Mouse (Mus musculus) heart, embryonic 10.5 days (tissue): Measurements from ENCODE around the gene Itpkb. TPM values are rescaled to one million over a fixed set of nuclear protein-coding genes. Genes with fewer than 3 reads are reported as not detected.

Experiments
- DNase-seq: peaks from one replicate; pipeline ENCODE4 v3.0.0-alpha.2; 2017; ENCODE audit warnings: low spot score
- H3K27ac ChIP-seq: fragments of 300-500 bp; sonication (generic); 2 replicates; pipeline ENCODE4 v1.5.1; 2016; ENCODE audit warnings: mild to moderate bottlenecking
- H3K27me3 ChIP-seq: fragments of 300-500 bp; sonication (generic); 2 replicates; pipeline ENCODE4 v1.6.1; 2016; ENCODE audit warnings: mild to moderate bottlenecking; ENCODE audit not compliant: poor library complexity, insufficient read depth, severe bottlenecking
- H3K36me3 ChIP-seq: fragments of 300-500 bp; sonication (generic); 2 replicates; pipeline ENCODE4 v1.6.1; 2016; ENCODE audit warnings: mild to moderate bottlenecking, moderate library complexity
- H3K4me1 ChIP-seq: fragments of 300-500 bp; sonication (generic); 2 replicates; pipeline ENCODE4 v1.6.1; 2016; ENCODE audit warnings: mild to moderate bottlenecking
- H3K4me3 ChIP-seq: fragments of 300-500 bp; sonication (generic); 2 replicates; pipeline ENCODE4 v1.5.1; 2016; ENCODE audit warnings: mild to moderate bottlenecking, moderate library complexity
- H3K9me3 ChIP-seq: fragments of 300-500 bp; sonication (generic); 2 replicates; pipeline ENCODE4 v1.6.1; 2016; ENCODE audit warnings: mild to moderate bottlenecking, moderate library complexity
- WGBS: fragments of 180-500 bp; shearing (Covaris S2); methylation state at CpG from one replicate; pipeline ENCODE4 v1.1.7; 2016; 5-methylcytosine and 5-hydroxymethylcytosine counted together
- polyA plus RNA-seq: library from polyadenylated mRNA; unstranded; fragments of >200 nt; fragmentation: Nextera tagmentation; extraction: Ambion mirVana; gene quantifications from 2 replicates; pipeline ENCODE4 v1.2.1, GENCODE M21; 2016

Itpkb gene
- polyA plus RNA-seq, 1 experiment from 2014 or later: 4.6 TPM

- peak overlapping the region; percentile 65 for H3K27ac ChIP-seq
- no peaks in the 10 kb centered on the region for H3K27me3 ChIP-seq
- no peaks in the 10 kb centered on the region for H3K9me3 ChIP-seq
- no peak for DNase-seq
- no peak overlapping the region for H3K4me3 ChIP-seq
- H3K4me1 ChIP-seq: peaks cover 24% of the 10 kb centered on the region
- H3K36me3 ChIP-seq: no peaks in the 10 kb centered on the region
- WGBS: 53% methylated on average over 12 of the region's 12 CpGs
These were observed 27.8 kb upstream of the Itpkb start for GRCm38 (mm10) chr1:180302253-180303120.

- WGBS: 84% methylated on average over 5 of the region's 5 CpGs
- peaks cover 27% of the 10 kb centered on the region for H3K4me1 ChIP-seq
- no peaks in the 10 kb centered on the region for H3K36me3 ChIP-seq
- peak overlapping the region; percentile 65 for H3K27ac ChIP-seq
- H3K4me3 ChIP-seq: no peak overlapping the region
- H3K9me3 ChIP-seq: no peaks in the 10 kb centered on the region
- DNase-seq: no peak
- no peaks in the 10 kb centered on the region for H3K27me3 ChIP-seq
These were observed 26.7 kb upstream of the Itpkb start for GRCm38 (mm10) chr1:180303600-180303999.

GRCm38 (mm10) chr1:180306889-180307288, 23.4 kb upstream of the Itpkb start:
- no peaks in the 10 kb centered on the region for H3K36me3 ChIP-seq
- WGBS: 55% methylated on average over 9 of the region's 9 CpGs
- H3K27me3 ChIP-seq: peaks cover 10% of the 10 kb centered on the region; the same call in 1 of the 2 replicates
- no peak for DNase-seq
- no peaks in the 10 kb centered on the region for H3K9me3 ChIP-seq
- no peak overlapping the region for H3K4me3 ChIP-seq
- H3K4me1 ChIP-seq: peaks cover 29% of the 10 kb centered on the region
- no peak overlapping the region; the same call in 1 of the 2 replicates for H3K27ac ChIP-seq

DNA sequence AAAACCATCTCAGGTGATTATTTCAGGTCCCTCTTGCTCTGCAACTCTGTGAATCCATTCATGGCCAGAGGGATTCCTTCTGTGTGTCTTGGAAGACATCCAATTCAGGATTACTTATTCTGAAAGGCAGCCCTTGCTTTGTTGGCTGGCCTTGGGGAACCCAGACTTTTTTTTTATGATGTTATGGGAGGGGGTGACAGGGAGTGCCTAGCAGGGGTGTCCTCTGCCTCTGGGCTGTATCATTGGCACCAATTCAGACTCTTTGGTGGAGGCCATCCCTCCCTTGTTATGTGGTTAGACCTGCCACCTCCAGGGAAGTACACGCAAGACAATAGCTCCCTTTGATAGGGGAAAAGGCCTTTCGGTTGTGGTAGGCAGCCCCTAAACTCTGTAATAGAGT, 22.6 kb upstream of the Itpkb start:
- H3K4me3 ChIP-seq: no peak overlapping the region
- no peaks in the 10 kb centered on the region for H3K36me3 ChIP-seq
- H3K27ac ChIP-seq: no peak overlapping the region
- no peaks in the 10 kb centered on the region for H3K9me3 ChIP-seq
- WGBS: 62% methylated on average over 2 of the region's 2 CpGs
- H3K4me1 ChIP-seq: peaks cover 28% of the 10 kb centered on the region
- DNase-seq: no peak
- H3K27me3 ChIP-seq: peaks cover 10% of the 10 kb centered on the region; the same call in 1 of the 2 replicates

DNA sequence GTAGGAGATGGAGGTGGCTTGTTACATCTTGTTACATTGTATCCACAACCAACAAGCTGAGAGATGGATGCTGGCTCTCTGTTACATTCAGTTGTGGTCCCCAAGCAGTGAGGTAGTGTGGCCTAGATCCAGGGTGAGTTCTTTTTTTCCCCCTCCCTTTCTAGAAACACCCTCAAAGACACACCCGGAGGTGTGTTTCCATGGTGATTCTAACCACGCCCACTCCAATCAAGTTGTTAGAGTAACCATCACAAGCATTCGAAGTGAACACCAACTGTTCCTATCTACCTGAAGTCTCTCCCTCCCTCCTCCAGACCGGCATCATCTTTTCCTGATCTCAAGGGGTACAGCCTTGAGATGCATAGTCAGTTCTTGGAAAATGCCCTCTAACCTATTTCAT, 21.4 kb upstream of the Itpkb start:
- H3K4me1 ChIP-seq: peaks cover 31% of the 10 kb centered on the region
- WGBS: 69% methylated on average over 4 of the region's 4 CpGs

DNA sequence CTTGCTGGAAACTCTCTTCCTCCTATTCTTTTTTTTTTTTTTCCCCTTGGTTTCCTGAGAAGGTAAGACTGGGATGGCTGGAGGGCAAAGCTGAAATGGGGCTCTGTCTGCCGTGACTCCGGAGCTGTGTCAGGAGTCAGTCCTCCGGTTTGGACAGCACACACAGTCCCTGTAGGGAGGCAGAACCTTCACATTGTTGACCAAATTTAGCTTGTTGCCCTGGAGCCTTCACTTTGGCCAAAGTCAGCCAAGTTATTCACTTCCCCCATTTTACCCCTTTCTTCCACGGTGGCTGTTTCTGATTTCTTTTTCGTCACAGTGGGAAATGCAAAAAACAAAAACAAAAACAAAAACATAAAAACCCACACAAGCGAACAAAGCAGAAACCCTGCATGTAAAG, 18.0 kb upstream of the Itpkb start:
- Histone ChIP-seq H3K4me3 (no peak overlapping the region), H3K9me3 (no peaks in the 10 kb centered on the region), H3K27me3 (peaks cover 14% of the 10 kb centered on the region; the same call in 1 of the 2 replicates), H3K27ac (peak overlapping the region; percentile 63; the same call in 1 of the 2 replicates), H3K36me3 (no peaks in the 10 kb centered on the region), H3K4me1 (peaks cover 40% of the 10 kb centered on the region)
- 63% methylated on average over 6 of the region's 6 CpGs for WGBS
- DNase-seq: no peak

More for the DNA sequence above, 21.4 kb upstream of the Itpkb start:
- Histone ChIP-seq H3K4me3 (no peak overlapping the region), H3K36me3 (no peaks in the 10 kb centered on the region), H3K9me3 (no peaks in the 10 kb centered on the region), H3K27ac (no peak overlapping the region), H3K27me3 (peaks cover 10% of the 10 kb centered on the region; the same call in 1 of the 2 replicates)
- no peak for DNase-seq

- no peaks in the 10 kb centered on the region for H3K9me3 ChIP-seq
- H3K27ac ChIP-seq: peak overlapping the region; percentile 63
- peak overlapping the region; percentile 19; the same call in 1 of the 2 replicates for H3K4me3 ChIP-seq
- peaks cover 17% of the 10 kb centered on the region; the same call in 1 of the 2 replicates for H3K27me3 ChIP-seq
- H3K36me3 ChIP-seq: no peaks in the 10 kb centered on the region
- peaks cover 35% of the 10 kb centered on the region for H3K4me1 ChIP-seq
- no peak for DNase-seq
- 42% methylated on average over 6 of the region's 6 CpGs for WGBS
These were observed 17.4 kb upstream of the Itpkb start for GRCm38 (mm10) chr1:180312792-180313311.

GRCm38 (mm10) chr1:180313517-180314440, 16.5 kb upstream of the Itpkb start:
- DNase-seq: no peak
- Histone ChIP-seq H3K27me3 (peaks cover 17% of the 10 kb centered on the region; the same call in 1 of the 2 replicates), H3K4me1 (peaks cover 35% of the 10 kb centered on the region), H3K27ac (no peak overlapping the region), H3K4me3 (peak overlapping the region; percentile 53), H3K36me3 (no peaks in the 10 kb centered on the region), H3K9me3 (no peaks in the 10 kb centered on the region)
- WGBS: 12% methylated on average over 20 of the region's 20 CpGs

DNA sequence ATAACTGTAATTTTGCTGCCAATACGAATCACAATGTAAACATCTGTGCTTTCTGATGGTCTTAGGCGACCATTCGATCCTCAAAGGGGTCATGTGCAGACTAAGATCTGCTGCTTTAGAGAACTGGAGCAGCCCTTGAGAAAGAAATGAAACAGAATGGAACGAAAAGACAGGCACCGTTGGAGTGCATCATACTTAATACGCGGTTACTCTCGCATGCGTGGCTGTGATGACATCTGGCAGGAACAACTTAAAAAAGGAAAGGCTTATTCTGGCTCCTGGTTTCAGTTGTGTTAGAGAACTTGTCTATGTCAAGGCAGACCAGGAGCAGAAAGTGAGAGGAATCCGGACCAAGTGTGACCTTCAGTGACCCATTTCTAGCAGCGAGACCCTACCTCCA, 15.6 kb upstream of the Itpkb start:
- 81% methylated on average over 11 of the region's 11 CpGs for WGBS
- no peak for DNase-seq
- Histone ChIP-seq H3K27ac (no peak overlapping the region), H3K4me1 (peaks cover 35% of the 10 kb centered on the region), H3K36me3 (no peaks in the 10 kb centered on the region), H3K9me3 (no peaks in the 10 kb centered on the region), H3K4me3 (no peak overlapping the region), H3K27me3 (peaks cover 17% of the 10 kb centered on the region; the same call in 1 of the 2 replicates)

DNA sequence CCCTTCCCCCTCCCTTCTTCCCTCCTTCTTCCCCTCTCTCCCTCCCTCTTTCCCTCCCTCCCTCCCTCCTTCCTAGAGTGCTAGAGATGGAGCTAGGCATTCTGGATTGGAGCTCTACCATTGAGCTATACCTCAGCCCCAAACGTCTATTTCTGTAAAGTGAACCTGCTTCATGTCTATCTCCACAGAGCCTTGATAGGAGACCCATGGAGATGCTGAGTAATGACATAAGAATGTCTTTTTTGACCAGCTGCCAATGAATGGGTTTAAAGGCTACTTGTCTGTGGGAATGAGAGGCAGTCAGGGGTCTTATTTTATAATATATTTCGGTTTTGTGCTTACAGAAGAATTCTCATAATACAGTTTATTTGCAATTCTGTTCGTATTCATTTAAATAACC, 15.2 kb upstream of the Itpkb start:
- peaks cover 35% of the 10 kb centered on the region for H3K4me1 ChIP-seq
- 52% methylated on average over 3 of the region's 3 CpGs for WGBS
- no peak overlapping the region for H3K27ac ChIP-seq
- no peak overlapping the region for H3K4me3 ChIP-seq
- DNase-seq: no peak
- no peaks in the 10 kb centered on the region for H3K9me3 ChIP-seq
- H3K36me3 ChIP-seq: no peaks in the 10 kb centered on the region
- H3K27me3 ChIP-seq: peaks cover 14% of the 10 kb centered on the region; the same call in 1 of the 2 replicates

DNA sequence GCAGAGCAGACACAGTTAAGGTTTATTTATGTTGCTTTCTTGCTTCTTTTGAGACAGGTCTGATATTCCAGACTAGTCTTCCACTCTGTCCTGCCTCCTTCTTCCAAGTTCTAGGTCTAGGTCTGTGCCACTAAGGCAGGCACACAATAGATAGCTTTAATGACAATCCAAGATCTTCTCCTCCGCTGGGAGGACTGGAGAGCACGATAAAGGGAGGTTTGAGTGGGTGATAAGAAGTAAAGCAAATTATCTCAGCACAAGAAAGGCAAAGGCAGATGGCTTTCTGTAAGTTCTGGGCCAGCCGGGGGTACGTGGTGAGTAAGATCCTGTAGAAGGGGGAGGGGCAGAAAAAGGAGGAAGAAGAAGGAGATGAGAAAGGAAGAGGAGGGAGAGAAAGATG, 12.8 kb upstream of the Itpkb start:
- H3K4me3 ChIP-seq: no peak overlapping the region
- H3K27ac ChIP-seq: no peak overlapping the region
- H3K4me1 ChIP-seq: peaks cover 29% of the 10 kb centered on the region
- DNase-seq: no peak
- H3K27me3 ChIP-seq: peaks cover 7% of the 10 kb centered on the region; the same call in 1 of the 2 replicates
- no peaks in the 10 kb centered on the region for H3K9me3 ChIP-seq
- 27% methylated on average over 4 of the region's 4 CpGs for WGBS
- H3K36me3 ChIP-seq: no peaks in the 10 kb centered on the region

GRCm38 (mm10) chr1:180318407-180318806, 11.9 kb upstream of the Itpkb start:
- H3K27ac ChIP-seq: no peak overlapping the region
- H3K27me3 ChIP-seq: peaks cover 7% of the 10 kb centered on the region; the same call in 1 of the 2 replicates
- WGBS: 76% methylated on average over 5 of the region's 5 CpGs
- no peak for DNase-seq
- no peak overlapping the region for H3K4me3 ChIP-seq
- H3K4me1 ChIP-seq: peaks cover 19% of the 10 kb centered on the region
- no peaks in the 10 kb centered on the region for H3K9me3 ChIP-seq
- no peaks in the 10 kb centered on the region for H3K36me3 ChIP-seq
